Mouse (Mus musculus): ENCODE data around the gene Gdpd4. TPM values are rescaled to one million over a fixed set of nuclear protein-coding genes. Genes with fewer than 3 reads are reported as not detected.

Gdpd4 gene
- polyA plus RNA-seq, 1 experiment from 2014 or later = not detected

Other genes with a start within 250 kb of the Gdpd4 start
- 96.0 and 116 TPM in 2 replicates for gene Clns1a, start 223.3 kb upstream of the Gdpd4 start, polyA plus RNA-seq (2015; fragmentation: Nextera tagmentation; extraction: Ambion mirVana)
- gene Aqp11, start 181.7 kb upstream of the Gdpd4 start, polyA plus RNA-seq (2015; fragmentation: Nextera tagmentation; extraction: Ambion mirVana) = 11.4 and 22.6 TPM in 2 replicates
- gene Pak1, start 131.4 kb upstream of the Gdpd4 start, polyA plus RNA-seq (2015; fragmentation: Nextera tagmentation; extraction: Ambion mirVana) = 3.8 and 4.3 TPM in 2 replicates
- 4.8 and 6.5 TPM in 2 replicates for gene Myo7a, start 199.6 kb downstream of the Gdpd4 start, polyA plus RNA-seq (2015; fragmentation: Nextera tagmentation; extraction: Ambion mirVana)
- gene Omp, start 225.5 kb downstream of the Gdpd4 start, polyA plus RNA-seq (2015; fragmentation: Nextera tagmentation; extraction: Ambion mirVana) = 0.17 and 0.26 TPM in 2 replicates

All from heart, embryonic 16.5 days (tissue).